Mouse (Mus musculus): ENCODE results near the gene Sct.

- TF ChIP-seq CTCF (IDR thresholded peaks at IDR 0.05; ENCODE audit: insufficient read depth, low read depth, low read length), result no peak
- TF ChIP-seq POLR2A (IDR thresholded peaks at IDR 0.05; ENCODE audit: insufficient read depth, low read depth, low read length), result no peak
These were observed 9.7 kb downstream of the Sct start for GRCm38 (mm10) chr7:141269273-141269545.

Measured in olfactory bulb, adult 2 months (tissue).